Mouse (Mus musculus) liver, embryonic 14.5 days (tissue): ENCODE data around the gene Snx7. TPM values are rescaled to one million over a fixed set of nuclear protein-coding genes. Genes with fewer than 3 reads are reported as not detected.

Source experiments
- ATAC-seq: fragments of 200-750 bp; cut with Nextera tagmentation; 2 replicates; pipeline ENCODE4 v1.8.0; 2017; ENCODE audit warnings: moderate number of reproducible peaks, mild to moderate bottlenecking, moderate library complexity; ENCODE audit not compliant: insufficient read depth
- DNase-seq, 3 experiments: peaks; one replicate each; pipeline ENCODE4 v3.0.0-alpha.2; 2012 to 2013; ENCODE audit warnings: low read depth in 3 of 3, low spot score in 3 of 3
- H3K27ac ChIP-seq: fragments of 300-500 bp; sonication (generic); 2 replicates; pipeline ENCODE4 v1.5.1; 2014; ENCODE audit warnings: moderate library complexity, mild to moderate bottlenecking, control low read depth, inconsistent platforms
- H3K27me3 ChIP-seq: fragments of 300-500 bp; sonication (generic); 2 replicates; pipeline ENCODE4 v1.6.1; 2014; ENCODE audit warnings: mild to moderate bottlenecking, low read length, moderate library complexity; ENCODE audit not compliant: control insufficient read depth, insufficient read depth
- H3K36me3 ChIP-seq: fragments of 300-500 bp; sonication (generic); replicated peaks from 2 replicates; pipeline ENCODE4 v1.6.1; 2014; ENCODE audit warnings: low read depth; ENCODE audit not compliant: control insufficient read depth, insufficient read depth
- H3K4me1 ChIP-seq, 2 experiments: fragments of 200-500 bp in 1 of 2; fragments of 300-500 bp in 1 of 2; sonication (generic) in 1 of 2; replicated peaks; 2 replicates each; pipeline ENCODE4 v1.6.1; 2012 to 2014; ENCODE audit warnings: antibody characterized with exemption in 1 of 2, inconsistent platforms in 1 of 2, low read length in 1 of 2; ENCODE audit not compliant: control insufficient read depth in 2 of 2, insufficient read depth in 2 of 2
- H3K4me2 ChIP-seq: fragments of 300-500 bp; sonication (generic); 2 replicates; pipeline ENCODE4 v1.6.1; 2014; ENCODE audit warnings: low read depth, mild to moderate bottlenecking, control low read depth, moderate library complexity
- H3K4me3 ChIP-seq, 2 experiments: fragments of 200-500 bp in 1 of 2; fragments of 300-500 bp in 1 of 2; sonication (generic) in 1 of 2; 2 replicates each; pipeline ENCODE4 v1.5.1; 2012 to 2014; ENCODE audit warnings: low read depth in 2 of 2, low read length in 2 of 2, mild to moderate bottlenecking in 2 of 2, control low read depth in 1 of 2, inconsistent platforms in 1 of 2, moderate library complexity in 1 of 2; ENCODE audit not compliant: insufficient read depth in 1 of 2
- H3K9ac ChIP-seq: fragments of 300-500 bp; sonication (generic); replicated peaks from 2 replicates; pipeline ENCODE4 v1.6.1; 2014; ENCODE audit warnings: mild to moderate bottlenecking, control low read depth, moderate library complexity
- H3K9me3 ChIP-seq: fragments of 300-500 bp; sonication (generic); 2 replicates; pipeline ENCODE4 v1.6.1; 2016; ENCODE audit warnings: low read length, mixed read lengths; ENCODE audit not compliant: control insufficient read depth
- CTCF ChIP-seq: IDR thresholded peaks from 2 replicates; pipeline ENCODE4 v1.5.1; 2016; ENCODE audit warnings: antibody characterized with exemption, low read depth, control low read depth
- EP300 ChIP-seq: IDR thresholded peaks from 2 replicates; pipeline ENCODE4 v1.6.1; 2016; ENCODE audit warnings: antibody characterized with exemption, low read depth
- WGBS: fragments of 180-500 bp; shearing (Covaris S2); extraction: QIAGEN DNeasy Blood & Tissue Kit; methylation state at CpG from one replicate; pipeline ENCODE4 v1.1.7; 2014; ENCODE audit not compliant: insufficient replicate concordance; 5-methylcytosine and 5-hydroxymethylcytosine counted together
- polyA plus RNA-seq, 2 experiments: library from polyadenylated mRNA; depleted of rRNA in 1 of 2; stranded (reverse) in 1 of 2; unstranded in 1 of 2; fragments of >200 nt; fragmentation: Nextera tagmentation in 1 of 2; extraction: Ambion mirVana in 1 of 2; gene quantifications; 2 replicates each; pipeline versions ENCODE4 v1.2.1 to v1.2.3; 2012 to 2014

Snx7 gene
- polyA plus RNA-seq, 2 experiments = 6.1 to 11.9 TPM

DNA sequence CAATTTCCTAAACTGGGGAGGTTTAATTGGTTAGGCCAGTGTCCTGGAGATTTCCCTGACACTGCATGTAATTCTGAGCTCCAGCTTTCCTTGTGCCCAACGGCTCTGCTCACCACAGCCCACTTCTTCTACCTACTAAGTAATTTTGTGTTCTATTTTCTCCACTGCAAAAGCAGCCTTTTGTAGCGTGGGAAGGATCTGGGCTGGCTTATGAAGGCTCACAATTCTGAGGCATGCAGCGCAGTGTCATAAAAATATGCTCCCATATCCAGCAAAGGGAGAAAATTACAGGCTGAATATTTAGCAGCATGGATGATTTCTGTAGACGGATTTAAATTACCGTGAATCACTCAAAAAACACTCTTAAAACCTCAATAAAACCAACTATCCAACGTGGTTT, 19.9 kb downstream of the Snx7 start:
- H3K27me3 ChIP-seq = no peaks in the 10 kb centered on the region
- DNase-seq (no peak), ATAC-seq (no peak)
- no peak overlapping the region for H3K4me3 ChIP-seq
- no peak overlapping the region for H3K27ac ChIP-seq
- no peaks in the 10 kb centered on the region for H3K9me3 ChIP-seq
- 66% methylated on average over 6 of the region's 6 CpGs for WGBS
- TF ChIP-seq EP300 (no peak), CTCF (no peak)
- H3K4me1 ChIP-seq = no peaks in the 10 kb centered on the region
- no peaks in the 10 kb centered on the region for H3K36me3 ChIP-seq
- H3K4me2 ChIP-seq = no peak overlapping the region
- no peak overlapping the region for H3K9ac ChIP-seq

DNA sequence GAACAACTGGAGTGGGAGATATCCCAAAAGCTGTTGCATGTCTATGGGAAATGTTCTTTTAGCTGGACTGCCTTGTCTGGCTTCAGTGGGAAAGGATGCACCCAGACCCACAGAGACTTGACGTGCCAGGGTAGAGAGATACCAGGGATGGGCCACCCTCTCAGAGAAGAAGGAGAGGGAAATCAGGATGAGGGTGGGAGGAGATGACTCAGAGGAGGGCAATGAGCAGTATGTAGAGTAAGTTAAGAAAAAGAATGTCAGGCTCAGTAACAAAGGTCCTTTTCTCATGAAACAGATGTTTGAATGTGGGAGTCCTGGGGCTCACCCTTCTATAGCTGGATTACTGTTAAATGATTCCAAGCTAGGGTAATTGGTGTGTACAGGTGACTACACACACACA, 26.1 kb downstream of the Snx7 start:
- Histone ChIP-seq H3K4me1 (no peaks in the 10 kb centered on the region), H3K9ac (no peak overlapping the region), H3K4me2 (no peak overlapping the region), H3K9me3 (no peaks in the 10 kb centered on the region), H3K27ac (no peak overlapping the region), H3K27me3 (no peaks in the 10 kb centered on the region), H3K36me3 (no peaks in the 10 kb centered on the region), H3K4me3 (no peak overlapping the region)
- ATAC-seq (no peak), DNase-seq (no peak)
- no peak for TF ChIP-seq EP300
- TF ChIP-seq CTCF = no peak
- 86% methylated on average over 1 of the region's 1 CpGs for WGBS

DNA sequence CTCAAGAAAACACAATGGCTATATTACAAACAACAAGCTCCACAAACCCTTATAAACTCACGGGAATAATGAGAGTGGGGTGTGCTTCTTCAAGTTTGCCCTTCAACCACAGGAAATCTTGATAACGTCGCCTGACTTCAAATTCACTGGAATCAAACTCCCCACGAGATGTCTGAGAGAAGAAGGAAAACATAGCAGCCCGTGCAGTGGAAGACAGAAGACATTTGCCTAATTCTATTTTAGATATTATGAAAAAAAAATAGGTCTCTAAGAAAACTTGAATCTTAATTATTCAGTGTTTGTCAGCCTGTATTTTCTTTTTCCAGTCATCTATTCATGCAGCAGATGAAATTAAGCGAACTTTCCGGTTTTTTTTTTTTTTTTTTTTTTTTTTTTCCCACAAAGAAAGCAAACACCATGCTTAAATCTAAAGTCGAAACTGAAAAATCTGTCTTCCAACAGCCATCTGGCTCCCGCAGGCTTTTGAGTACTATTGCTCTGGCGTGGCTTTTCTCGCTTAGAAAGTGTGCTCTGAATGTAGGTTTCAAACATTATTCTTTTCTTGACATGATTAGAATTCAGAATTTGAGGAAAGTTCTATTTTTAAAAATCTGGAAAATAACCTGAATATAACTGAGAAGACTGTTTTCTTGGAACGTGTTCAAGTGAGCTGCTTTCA, 28.7 kb downstream of the Snx7 start:
- ATAC-seq = no peak

DNA sequence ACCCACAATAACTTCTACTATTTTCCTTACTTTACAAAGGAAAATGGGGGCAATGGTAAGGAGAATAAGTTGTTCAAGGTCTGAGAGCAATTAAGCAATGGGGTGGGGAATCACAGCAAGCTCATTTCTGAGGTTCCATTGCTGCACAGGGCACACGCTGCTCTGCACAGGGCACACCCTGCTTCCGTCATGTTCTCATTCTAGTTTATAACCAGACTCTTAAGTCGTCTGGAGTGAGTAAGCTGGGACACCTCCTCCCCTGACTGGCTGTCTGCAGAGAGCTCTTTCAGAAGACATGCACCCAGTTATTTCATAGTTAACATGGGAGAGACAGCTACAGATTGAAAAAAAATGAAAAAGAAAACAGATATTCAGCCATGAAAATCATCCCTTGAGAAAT, 30.7 kb downstream of the Snx7 start:
- DNase-seq (no peak), ATAC-seq (no peak)
- WGBS = 48% methylated on average over 3 of the region's 3 CpGs
- Histone ChIP-seq H3K4me3 (no peak overlapping the region), H3K27ac (no peak overlapping the region), H3K9ac (no peak overlapping the region), H3K4me1 (no peaks in the 10 kb centered on the region), H3K4me2 (no peak overlapping the region), H3K9me3 (no peaks in the 10 kb centered on the region), H3K27me3 (no peaks in the 10 kb centered on the region), H3K36me3 (no peaks in the 10 kb centered on the region)
- TF ChIP-seq CTCF (no peak), EP300 (no peak)

More for the DNA sequence above, 28.7 kb downstream of the Snx7 start:
- Histone ChIP-seq H3K4me2 (no peak overlapping the region), H3K27me3 (no peaks in the 10 kb centered on the region), H3K4me1 (no peaks in the 10 kb centered on the region), H3K9ac (no peak overlapping the region), H3K4me3 (no peak overlapping the region), H3K36me3 (no peaks in the 10 kb centered on the region), H3K27ac (no peak overlapping the region), H3K9me3 (no peaks in the 10 kb centered on the region)
- no peak for TF ChIP-seq CTCF
- no peak for TF ChIP-seq EP300
- no peak for DNase-seq
- 58% methylated on average over 12 of the region's 12 CpGs for WGBS

GRCm38 (mm10) chr3:117826486-117827200, 42.1 kb downstream of the Snx7 start:
- H3K9ac ChIP-seq = no peak overlapping the region
- no peaks in the 10 kb centered on the region for H3K36me3 ChIP-seq
- no peaks in the 10 kb centered on the region for H3K9me3 ChIP-seq
- H3K4me1 ChIP-seq = no peaks in the 10 kb centered on the region
- no peak overlapping the region for H3K4me3 ChIP-seq
- TF ChIP-seq CTCF (no peak), EP300 (no peak)
- H3K27ac ChIP-seq = no peak overlapping the region
- no peak for ATAC-seq
- DNase-seq = no peak
- no peak overlapping the region for H3K4me2 ChIP-seq
- 65% methylated on average over 6 of the region's 6 CpGs for WGBS
- H3K27me3 ChIP-seq = no peaks in the 10 kb centered on the region
